Mouse (Mus musculus) left cerebral cortex, postnatal 14 days (tissue): ENCODE measurements around the gene Abcg1. TPM values are rescaled to one million over a fixed set of nuclear protein-coding genes. Genes with fewer than 3 reads are reported as not detected.

Experiments
- DNase-seq, 2 experiments: peaks; one replicate each; pipeline ENCODE4 v3.0.0; 2021 to 2022; ENCODE audit warnings: low spot score in 2 of 2, mixed read lengths in 1 of 2
- intact Hi-C: fragments of 180-260 bp; cut with DNase I; formaldehyde crosslinking; loops from one replicate; pipeline ENCODE4 v1.15.1; 2025
- total RNA-seq, 2 experiments: library from RNA; stranded (reverse); gene quantifications; 2 replicates each; pipeline ENCODE4 v1.2.3; 2021

The Abcg1 gene
- total RNA-seq, 2 experiments from 2014 or later = 41.6 to 52.7 TPM

GRCm38 (mm10) chr17:31152512-31152911, 95.0 kb downstream of the Abcg1 start:
- intact Hi-C loops = no loop called here
- no peak for DNase-seq

- intact Hi-C loops = no loop called here
- no peak for DNase-seq
Measured at GRCm38 (mm10) chr17:31152966-31153499, 95.6 kb downstream of the Abcg1 start.

- intact Hi-C loops = no loop called here
- DNase-seq = no peak
Measured at GRCm38 (mm10) chr17:31153785-31154184, 96.3 kb downstream of the Abcg1 start.

- intact Hi-C loops = no loop called here
- DNase-seq = no peak
Measured at GRCm38 (mm10) chr17:31157921-31158320, 100.4 kb downstream of the Abcg1 start.

- DNase-seq = no peak
- intact Hi-C loops = no loop called here
Measured at GRCm38 (mm10) chr17:31160291-31160690, 102.8 kb downstream of the Abcg1 start.

GRCm38 (mm10) chr17:31162607-31163006, 105.1 kb downstream of the Abcg1 start:
- no peak for DNase-seq
- intact Hi-C loops = no loop called here

GRCm38 (mm10) chr17:31163821-31164220, 106.3 kb downstream of the Abcg1 start:
- no peak for DNase-seq
- intact Hi-C loops = no loop called here

- DNase-seq = no peak
- intact Hi-C loops = no loop called here
Measured at GRCm38 (mm10) chr17:31165127-31165526, 107.7 kb downstream of the Abcg1 start, which contains the start of gene Tff1. Gene Tff1 (minus strand): TSS chr17:31165277.

Other genes with a start within 250 kb of the Abcg1 start
- 1 to 10 TPM in 1 of 2 experiments, under 1 TPM in 1; 0.72 to 1.4 TPM for gene Glp1r, start 155.9 kb upstream of the Abcg1 start, total RNA-seq
- under 1 TPM; 0.15 to 0.23 TPM for gene Umodl1, start 103.0 kb upstream of the Abcg1 start, total RNA-seq
- not detected for gene Tff3, start 72.0 kb downstream of the Abcg1 start, total RNA-seq
- not detected for gene Tff2, start 86.6 kb downstream of the Abcg1 start, total RNA-seq
- not detected for gene Tff1, start 107.6 kb downstream of the Abcg1 start, total RNA-seq
- gene Tmprss3, start 141.3 kb downstream of the Abcg1 start, total RNA-seq = under 1 TPM in 1 of 2 experiments, not detected in 1; 0.13 TPM
- not detected for gene Ubash3a, start 150.2 kb downstream of the Abcg1 start, total RNA-seq
- gene Rsph1, start 219.7 kb downstream of the Abcg1 start, total RNA-seq = 10 to 100 TPM; 13.6 to 17.6 TPM
- gene Slc37a1, start 229.1 kb downstream of the Abcg1 start, total RNA-seq = 1 to 10 TPM; 4.7 to 6.6 TPM